Mouse (Mus musculus) adrenal gland, adult 2 months (tissue): Measurements from ENCODE around the gene Nfib. TPM values are rescaled to one million over a fixed set of nuclear protein-coding genes. Genes with fewer than 3 reads are reported as not detected.

ENCODE experiments used
- DNase-seq: peaks from one replicate; pipeline ENCODE4 v3.0.0; 2021
- polyA plus RNA-seq: library from polyadenylated mRNA; depleted of rRNA; stranded (reverse); fragments of >200 nt; gene quantifications from 2 replicates; pipeline ENCODE4 v1.2.3, GENCODE M21; 2012
- total RNA-seq, 2 experiments: library from RNA; stranded (reverse); gene quantifications; 2 replicates each; pipeline ENCODE4 v1.2.3; 2021

The Nfib gene
- total and polyA plus RNA-seq, 3 experiments, result 19.6 to 86.3 (median 84.1) TPM

DNA sequence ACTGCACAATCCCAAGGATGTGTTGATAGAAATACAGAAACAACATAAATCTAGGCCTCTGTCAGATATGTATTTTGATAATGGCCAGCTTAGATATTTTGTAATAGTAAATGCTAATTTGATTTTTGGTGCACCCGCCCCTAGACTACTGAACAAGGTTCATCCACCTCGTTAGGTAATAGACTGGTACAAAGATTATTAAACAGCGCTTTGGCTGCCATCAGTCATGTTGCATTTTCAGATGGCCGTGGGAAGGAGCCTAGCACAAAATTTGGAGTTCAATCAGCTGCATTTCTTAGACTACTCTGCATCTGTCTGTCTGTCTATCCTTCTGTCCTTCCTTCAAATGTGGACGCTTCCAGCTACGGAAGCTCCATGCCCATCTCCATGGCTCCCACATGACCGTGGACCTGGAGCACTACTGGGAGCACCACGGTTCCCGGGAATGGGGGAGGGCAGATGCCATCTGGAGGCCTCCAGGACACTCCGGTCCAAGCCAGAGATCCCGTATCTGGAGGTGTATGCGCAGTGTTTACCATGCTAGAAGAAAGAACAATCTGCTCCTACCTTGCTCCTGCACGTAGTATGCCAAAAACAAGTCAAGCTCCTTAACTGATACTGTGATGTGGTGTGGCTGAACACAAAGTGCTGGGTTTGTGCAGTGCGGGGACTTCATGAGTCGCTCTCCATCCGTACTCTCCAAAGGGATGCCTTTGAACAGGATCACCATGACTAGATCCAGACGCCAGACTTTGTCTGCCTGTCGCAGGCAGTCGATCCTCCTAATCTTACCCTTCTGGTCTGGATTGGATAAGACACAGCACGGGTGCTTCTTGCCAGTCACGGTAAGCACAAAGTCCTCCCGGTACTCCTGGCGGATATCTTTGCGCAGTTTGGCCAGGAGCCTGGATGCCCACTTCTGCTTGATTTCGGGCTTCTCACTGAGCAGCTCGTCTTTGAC, 207.6 kb downstream of the Nfib start:
- no peak for DNase-seq

DNA sequence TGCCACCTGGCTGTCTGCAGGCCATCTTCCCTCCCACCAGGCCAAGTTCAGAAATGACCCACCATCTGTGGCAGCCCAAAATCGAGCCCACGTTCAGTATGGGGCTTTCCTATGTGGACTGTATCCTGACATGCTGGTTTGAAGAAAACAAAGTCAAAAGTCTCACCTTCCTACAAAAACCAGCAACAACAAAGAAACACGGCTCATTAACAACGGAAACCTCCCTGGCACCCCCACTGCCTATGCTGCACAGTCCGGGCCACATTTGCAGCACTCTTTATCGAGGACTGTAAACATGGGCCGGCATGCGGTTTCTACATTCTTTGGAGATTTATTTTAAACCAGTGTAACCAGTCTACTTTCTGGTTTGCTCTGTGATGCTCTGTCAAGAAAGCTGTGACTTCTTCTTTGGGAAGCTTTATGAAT, 208.4 kb downstream of the Nfib start:
- DNase-seq, result no peak

DNA sequence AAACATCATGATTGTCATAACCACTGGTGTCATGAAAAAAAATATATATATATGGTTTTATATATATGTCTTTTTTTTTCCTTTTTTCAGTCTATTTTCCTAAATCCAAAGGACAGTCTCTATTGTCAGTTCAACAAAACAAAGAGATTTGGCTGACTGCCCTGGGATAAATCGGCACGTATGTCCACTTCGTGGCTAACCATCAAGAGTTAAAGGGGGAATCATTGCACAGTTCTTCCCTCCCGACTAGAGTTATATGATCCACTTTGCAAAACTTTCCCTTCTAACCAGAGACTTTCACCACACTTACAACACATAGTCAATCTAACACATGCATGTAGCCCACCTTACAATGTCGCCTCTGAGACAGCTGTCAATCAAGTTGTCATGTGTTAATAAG, 209.2 kb downstream of the Nfib start:
- no peak for DNase-seq

DNA sequence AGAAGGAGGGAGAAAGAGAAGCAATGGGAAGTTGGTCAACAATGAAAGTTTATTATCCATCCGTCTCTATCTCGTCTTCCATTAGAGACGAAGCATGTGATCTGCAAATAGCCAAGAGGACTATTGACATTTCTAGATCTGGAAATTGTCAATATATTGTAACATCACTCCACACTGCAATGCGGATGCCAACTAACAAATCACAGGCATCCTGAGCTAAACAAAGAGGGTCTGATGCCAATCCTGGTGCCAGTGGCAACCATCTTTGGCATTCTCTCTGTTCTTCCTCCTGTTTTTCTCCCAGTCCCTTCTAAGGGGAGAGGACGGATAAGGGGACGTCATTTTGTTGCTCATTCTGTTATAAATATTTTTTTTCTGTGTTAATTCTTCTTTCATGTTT, 209.9 kb downstream of the Nfib start:
- no peak for DNase-seq

DNA sequence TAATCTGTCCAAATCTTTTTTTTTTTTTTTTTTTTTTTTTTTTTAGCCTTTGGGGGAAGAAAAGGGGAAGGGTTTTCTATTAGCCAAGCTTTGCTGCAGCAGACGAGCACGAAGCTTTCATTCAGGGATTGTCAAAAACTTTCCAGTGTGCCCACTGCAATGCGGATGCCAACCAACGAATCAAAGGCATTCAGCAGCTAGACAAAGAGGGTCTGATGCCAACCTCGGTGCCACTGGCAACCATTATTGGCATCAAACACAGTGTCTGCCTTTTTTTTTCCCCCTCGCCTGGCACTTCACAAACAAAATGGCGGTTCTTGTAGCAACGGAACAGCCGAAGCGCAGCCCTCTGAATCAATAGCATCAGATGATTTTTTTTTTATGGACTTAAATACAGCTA, 210.7 kb downstream of the Nfib start:
- DNase-seq, result no peak

DNA sequence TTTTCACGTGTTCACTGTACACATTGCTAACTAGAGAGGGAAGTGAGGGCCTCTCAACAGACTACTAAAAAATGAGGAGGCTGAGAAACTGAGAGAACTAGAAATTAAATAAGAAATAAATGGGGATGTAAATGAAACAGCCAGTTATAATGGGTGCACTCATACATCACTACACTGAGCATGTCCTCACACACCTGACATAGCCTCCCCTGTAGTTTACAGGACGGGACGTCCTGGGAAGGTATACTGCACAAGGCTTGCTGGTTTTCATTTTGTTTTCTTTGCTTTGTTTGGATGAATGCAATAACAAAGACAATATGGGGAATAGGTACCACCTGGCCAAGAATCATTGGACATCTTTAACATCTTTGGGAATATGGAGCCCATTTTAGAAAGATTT, 211.1 kb downstream of the Nfib start:
- no peak for DNase-seq

DNA sequence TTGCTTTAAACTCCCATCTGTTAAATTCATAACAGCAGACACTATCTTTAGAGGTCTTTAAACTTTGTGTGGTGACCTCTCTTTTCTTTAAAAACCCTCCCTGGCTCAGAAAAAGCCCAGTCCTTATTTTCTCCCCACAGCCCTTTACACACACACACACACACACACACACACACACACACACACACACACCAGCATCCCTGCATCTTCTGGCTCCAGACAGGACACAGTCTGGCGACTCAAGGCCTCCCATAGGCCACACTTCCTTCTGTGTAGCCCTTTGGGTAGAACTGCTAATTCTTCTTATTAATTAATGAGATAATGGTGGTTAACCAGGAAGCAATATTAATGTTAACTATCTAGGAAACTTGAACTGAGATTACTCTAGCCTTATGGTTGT, 211.7 kb downstream of the Nfib start:
- no peak for DNase-seq

DNA sequence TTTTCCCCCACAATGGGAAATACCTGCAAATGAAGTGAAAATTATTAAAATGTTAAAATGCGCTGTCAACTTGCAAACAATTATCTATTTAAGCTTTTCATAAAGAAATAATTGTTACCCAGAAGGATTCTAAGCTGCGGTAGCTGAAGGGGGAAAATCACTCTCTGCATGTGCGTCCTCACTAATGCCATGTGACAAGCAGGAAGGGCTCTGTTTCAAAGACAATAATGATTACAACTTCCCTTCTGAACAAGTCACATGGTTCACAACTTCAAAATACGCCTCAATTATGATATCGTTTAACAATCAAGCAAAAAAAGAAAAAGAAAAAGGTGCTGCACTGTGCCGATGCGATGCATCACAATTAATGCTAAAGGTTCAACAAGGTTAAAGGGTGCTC, 212.2 kb downstream of the Nfib start:
- DNase-seq, result no peak

DNA sequence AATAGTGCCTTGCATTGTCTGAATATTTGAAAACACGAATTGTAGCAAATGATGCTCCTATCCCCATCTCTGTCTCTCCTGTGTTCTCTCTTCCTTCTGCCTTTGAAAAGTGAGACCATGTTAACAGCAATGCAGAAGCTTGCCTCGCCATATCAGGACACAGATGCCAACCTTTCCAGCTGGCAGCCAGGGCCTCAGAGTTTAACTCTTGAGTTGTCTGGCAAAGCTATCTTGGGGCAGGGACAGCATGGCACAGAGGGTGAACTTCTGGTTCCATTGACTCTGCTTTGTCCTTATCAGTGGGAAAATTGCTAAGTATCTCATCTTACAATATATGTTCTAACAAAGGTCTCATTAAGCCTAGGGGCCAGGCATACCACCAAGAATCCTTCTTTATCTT, 212.8 kb downstream of the Nfib start:
- no peak for DNase-seq

DNA sequence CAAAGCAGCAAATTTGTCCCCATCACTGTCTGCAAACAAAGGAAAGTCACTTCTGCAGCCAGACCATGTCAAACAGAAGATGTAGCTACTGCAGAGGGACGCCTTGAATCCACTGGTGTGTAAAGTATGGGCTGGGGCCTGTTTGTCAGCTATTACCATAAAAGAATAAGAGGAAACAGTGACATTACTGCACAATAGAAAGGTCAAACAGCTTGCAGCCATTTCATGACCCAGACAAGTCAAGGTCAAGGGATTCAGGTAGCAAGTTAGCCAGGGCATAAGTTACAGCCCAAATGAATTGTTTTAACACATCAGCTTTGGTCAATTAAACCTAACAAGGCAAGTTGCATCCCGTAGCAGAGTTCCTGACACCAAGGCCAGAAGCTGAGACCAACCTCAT, 215.6 kb downstream of the Nfib start:
- DNase-seq, result no peak

DNA sequence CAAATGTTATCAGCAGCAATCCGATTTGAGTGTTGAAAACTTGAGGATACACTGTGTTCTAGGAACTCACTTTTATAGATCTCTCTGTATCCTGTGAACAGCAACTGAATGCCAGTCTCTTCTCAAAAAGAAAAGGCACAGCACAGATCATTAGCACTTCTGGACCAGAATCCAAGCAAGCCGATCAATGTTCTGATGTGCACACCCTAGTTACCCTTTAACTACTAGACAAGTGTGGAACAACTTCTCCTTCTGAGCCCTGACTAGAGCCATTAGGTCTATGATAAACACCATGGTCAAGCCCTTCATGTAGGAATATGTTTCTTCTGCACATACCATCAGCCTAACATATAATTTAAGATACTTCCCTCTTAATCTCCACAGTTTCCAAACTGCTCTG, 219.6 kb downstream of the Nfib start:
- DNase-seq, result no peak

DNA sequence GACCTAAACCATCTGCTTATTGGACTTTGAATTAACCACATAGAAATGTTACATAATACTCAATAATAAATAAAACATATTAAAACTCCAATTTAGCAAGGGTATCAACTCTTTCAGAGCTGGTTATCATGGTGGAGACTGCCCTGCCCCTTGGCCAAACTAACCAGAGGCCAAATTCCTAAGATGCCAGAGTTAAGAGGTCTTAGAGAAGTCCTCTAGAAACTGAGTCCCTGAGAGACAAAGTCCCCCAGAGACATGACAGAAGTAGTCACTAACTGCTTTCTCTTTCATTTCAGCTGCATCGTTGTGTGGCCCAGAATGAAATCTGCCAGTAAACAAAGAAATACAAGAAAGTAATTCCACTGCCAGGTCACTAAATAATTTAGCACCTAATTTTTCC, 221.7 kb downstream of the Nfib start:
- DNase-seq, result no peak

DNA sequence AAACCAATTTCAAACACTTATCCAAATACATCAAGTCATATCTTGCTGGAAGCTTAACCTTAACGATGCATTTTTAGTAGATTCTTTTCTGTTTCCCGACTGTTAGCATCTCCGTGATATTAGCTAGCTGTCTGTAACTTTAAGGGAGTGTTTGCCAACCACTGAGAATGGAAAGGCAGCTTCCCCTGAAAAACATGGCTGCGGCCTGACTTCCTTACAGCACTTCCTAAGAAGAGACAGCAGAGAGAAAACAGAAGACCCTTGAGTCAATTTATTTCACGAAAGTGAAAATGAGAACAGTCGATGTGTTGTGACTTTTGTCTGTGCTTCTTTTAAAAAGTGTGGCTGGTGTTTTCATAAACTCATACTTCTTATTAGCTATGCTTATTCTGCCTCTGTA, 222.3 kb downstream of the Nfib start:
- DNase-seq, result no peak

DNA sequence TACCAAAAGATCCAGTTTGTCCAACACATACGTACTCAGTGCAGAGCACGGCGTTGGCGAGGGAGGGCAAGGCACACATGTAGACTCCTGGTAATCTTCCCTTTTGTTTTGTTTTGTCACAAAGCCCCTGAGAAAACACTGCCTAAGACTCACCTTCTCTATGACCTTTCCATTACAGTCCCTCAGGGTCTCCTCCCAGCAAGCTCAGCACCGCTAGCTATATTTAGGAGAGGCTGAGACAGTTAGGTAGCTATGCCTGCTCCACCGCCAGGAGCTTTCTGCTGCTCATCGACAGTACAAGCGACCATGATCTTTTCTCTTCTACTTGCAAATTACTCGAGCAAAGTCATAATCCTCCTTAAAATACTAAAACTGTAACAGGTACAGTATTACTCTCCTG, 224.9 kb downstream of the Nfib start:
- no peak for DNase-seq

DNA sequence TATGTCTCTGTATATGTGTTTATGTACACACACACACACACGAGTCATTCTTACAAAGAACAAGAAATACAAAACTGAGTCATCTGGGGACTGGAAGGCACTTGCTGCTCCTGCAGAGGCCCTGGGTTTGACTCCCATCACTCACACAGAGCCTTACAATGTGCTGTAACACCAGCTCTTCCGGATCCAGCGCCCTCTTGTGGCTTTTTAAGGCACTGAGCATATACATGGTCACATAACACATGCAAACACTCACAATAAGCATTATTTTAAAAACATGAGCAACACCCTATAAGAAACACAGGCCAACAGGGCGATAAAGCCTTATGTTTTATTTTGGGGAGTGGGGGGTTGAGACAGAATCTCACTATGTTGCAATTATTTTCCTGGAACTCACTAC, 226.2 kb downstream of the Nfib start:
- DNase-seq, result no peak

DNA sequence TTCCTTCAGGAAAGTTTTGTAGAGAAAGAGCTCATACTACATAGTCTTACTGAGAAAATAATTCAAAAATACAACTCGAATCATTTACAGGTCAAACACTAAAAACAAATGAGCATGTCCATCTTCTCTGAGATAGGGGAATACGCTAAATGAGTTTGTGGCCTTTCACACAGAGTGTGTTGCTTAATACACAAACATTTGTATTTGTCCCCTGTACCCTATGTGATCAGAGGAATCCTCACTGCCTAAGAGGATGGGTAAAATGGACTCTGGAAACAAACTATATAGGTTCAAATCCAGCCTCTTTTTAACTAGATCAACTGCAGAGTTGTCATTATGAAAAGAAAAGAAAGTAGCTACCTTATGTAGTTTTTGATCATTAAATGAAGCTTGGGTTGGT, 227.8 kb downstream of the Nfib start:
- DNase-seq, result no peak

DNA sequence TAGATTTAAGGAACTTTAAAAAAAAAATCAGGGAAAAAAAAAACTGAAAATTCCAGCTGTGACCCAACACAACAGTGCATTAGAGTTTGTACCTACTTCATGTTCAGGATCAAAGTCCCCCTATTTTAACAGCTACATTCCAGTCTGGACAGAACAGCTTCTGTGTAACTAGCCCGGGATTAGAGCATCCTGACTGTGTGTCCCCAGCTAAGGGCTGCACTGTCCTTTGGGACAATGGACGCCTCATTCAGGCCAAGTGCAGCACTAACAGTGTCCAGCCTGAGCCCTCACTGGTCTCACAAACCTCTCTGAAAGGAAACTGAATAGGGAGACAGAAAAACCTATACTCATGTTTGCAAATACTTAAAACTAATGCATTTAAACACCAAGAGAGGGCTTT, 229.1 kb downstream of the Nfib start:
- no peak for DNase-seq

DNA sequence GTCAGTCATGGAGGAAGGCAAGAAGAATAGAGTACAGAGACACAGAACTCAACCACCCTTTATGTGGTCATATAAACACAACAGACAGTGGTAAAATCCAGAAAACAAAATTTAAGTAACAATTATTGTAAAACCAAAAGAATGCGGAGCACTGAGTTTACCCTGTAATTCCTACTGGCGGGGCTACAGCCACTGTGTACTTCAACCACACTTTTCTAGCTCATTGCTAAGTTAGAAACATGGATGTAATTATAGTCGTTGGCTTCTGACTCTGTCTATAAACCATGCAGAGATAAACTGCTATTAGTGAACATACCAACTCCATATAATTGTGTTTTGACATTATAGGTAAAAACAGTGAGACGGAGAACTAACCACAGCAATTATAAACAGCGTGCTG, 231.2 kb downstream of the Nfib start:
- DNase-seq, result no peak

DNA sequence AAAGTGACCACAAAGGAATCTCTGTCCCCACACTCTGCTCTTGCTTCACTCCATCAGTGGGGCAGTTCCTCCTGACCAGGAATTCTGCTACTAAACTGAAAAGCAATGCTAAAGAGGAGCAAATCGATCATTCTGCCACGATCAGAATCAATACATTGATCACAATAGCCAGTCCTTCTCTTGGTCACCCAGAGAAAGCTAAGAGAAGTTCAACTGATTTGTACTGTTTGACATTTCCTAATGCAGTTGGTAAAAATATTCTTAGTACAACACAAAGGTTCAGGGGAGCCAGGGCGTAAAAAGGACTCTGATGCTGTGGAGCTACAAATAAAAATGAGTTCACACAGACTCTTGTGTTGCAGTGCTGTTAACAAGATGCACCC, 234.6 kb downstream of the Nfib start:
- no peak for DNase-seq

DNA sequence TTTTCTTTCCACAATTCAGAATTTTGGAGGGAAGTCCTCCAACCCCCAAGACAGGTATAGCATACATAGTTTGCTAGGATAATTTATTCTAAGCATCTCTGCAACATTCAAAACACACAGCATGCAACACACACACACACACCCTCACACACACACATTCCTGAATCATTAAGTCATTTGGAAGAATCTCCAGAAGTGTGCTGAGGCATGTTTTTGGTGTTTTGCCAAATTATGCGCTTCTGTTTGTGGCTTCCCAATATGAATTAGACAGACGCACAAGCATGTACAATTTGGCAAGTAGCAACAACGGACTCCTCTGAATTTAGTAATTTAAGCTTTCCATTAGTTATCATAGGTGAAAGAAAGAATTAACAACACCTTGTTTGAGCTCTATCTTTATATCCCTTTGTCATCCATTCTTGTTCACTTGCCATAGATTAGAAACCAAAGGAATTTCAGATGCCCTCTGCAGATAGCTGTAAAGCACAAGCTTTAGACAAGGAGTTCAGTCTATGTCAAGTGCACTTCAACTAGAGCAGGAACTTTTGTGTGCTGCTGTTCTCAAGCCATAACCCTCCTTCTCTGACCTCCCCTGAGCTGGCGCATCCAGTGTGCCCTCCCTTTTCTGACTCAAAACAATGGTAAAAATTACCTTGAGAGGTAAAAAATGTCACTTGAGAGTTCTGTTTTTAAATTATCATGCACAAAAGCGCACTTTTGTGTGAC, 235.2 kb downstream of the Nfib start:
- DNase-seq, result no peak

DNA sequence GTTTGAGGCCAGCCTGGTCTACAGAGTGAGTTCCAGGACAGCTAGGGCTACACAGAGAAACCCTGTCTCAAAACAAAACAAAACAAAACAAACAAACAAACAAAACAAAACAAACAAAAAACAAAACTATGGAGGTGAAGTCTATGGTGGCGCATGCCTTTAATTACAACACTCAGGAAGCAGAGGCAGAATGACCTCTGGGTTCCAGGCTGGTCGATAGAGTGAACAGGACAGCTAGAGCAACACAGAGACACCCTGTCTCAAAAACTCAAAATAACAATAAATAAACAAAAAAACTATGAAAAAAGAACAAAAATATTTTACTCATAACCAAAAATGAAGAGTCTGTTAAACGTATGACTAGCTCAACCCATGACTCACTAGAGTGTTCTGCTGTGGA, 236.6 kb downstream of the Nfib start:
- no peak for DNase-seq

DNA sequence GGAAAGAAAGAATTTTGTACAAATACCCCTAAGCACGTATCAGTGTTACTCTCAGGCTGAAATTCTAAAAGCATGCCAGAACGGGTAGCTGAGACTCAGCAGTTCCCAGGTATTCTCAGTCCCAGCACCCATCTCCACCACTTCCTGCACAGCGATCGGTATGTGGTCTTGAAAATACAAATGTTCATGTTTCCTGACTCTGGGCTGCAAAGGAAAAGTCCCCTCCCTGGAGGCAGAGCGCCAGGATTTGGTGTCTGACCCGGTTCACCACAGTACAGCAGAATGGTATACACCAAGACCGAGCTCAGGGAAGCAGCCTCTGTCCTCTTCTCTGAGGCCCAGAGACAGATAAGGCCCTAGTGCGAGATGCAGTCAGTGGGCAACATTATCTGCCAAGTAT, 238.8 kb downstream of the Nfib start:
- peak; percentile 51 for DNase-seq

DNA sequence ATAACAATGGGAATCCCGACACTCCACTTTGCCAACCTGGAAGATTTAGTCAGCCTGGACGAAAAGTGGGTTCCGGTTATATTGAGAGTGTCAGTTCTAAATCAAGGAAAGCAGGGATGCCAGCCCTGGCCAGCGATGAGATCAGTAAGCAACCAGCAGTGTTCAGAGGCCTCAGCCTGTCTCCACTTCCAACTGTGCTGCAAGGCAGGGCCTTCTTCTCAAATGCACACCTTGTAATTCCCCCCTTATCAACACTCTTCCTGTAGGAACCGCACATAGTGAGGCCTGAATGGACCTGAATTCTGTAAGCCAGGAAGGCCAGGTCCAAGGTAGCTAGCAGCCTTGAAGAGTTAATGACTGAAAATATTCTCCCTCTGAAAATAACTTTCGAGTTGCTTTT, 239.4 kb downstream of the Nfib start:
- no peak for DNase-seq
